Mouse (Mus musculus) thymus, adult 2 months (tissue): ENCODE data around the gene Knop1. TPM values are rescaled to one million over a fixed set of nuclear protein-coding genes. Genes with fewer than 3 reads are reported as not detected.

Source experiments
- DNase-seq: peaks from one replicate; pipeline ENCODE4 v3.0.0; 2021
- H3K27ac ChIP-seq: fragments of 200-500 bp; 2 replicates; pipeline ENCODE4 v1.5.1; 2012; ENCODE audit warnings: low read length, control low read depth; ENCODE audit not compliant: control insufficient read depth, insufficient read depth
- H3K27me3 ChIP-seq: fragments of 200-500 bp; 2 replicates; pipeline ENCODE4 v1.6.1; 2012; ENCODE audit warnings: mild to moderate bottlenecking, low read length, moderate library complexity, mixed read lengths; ENCODE audit not compliant: control insufficient read depth, insufficient read depth
- H3K36me3 ChIP-seq: fragments of 200-500 bp; 2 replicates; pipeline ENCODE4 v1.6.1; 2012; ENCODE audit warnings: mild to moderate bottlenecking, low read length, moderate library complexity; ENCODE audit not compliant: control insufficient read depth, insufficient read depth
- H3K4me1 ChIP-seq: fragments of 200-500 bp; replicated peaks from 2 replicates; pipeline ENCODE4 v1.6.1; 2012; ENCODE audit warnings: low read length; ENCODE audit not compliant: control insufficient read depth, insufficient read depth
- H3K4me3 ChIP-seq: fragments of 200-500 bp; 2 replicates; pipeline ENCODE4 v1.5.1; 2012; ENCODE audit warnings: mild to moderate bottlenecking, low read length, control low read depth, moderate library complexity; ENCODE audit not compliant: control insufficient read depth, insufficient read depth
- CTCF ChIP-seq: fragments of 200-500 bp; IDR thresholded peaks from 2 replicates; pipeline ENCODE4 v1.5.1; 2012; ENCODE audit warnings: mild to moderate bottlenecking, control low read depth, low read length, moderate library complexity, borderline replicate concordance; ENCODE audit not compliant: control insufficient read depth, poor library complexity, insufficient read depth; ENCODE audit errors: extremely low read depth
- POLR2A ChIP-seq: fragments of 200-500 bp; IDR thresholded peaks from 2 replicates; pipeline ENCODE4 v1.6.1; 2012; ENCODE audit warnings: mild to moderate bottlenecking, low read length, control low read depth, moderate library complexity; ENCODE audit not compliant: control insufficient read depth, poor library complexity, insufficient read depth; ENCODE audit errors: extremely low read depth
- WGBS: fragments of 180-500 bp; shearing (Covaris S2); methylation state at CpG from one replicate; pipeline ENCODE4 v1.1.7; 2018; 5-methylcytosine and 5-hydroxymethylcytosine counted together
- polyA plus RNA-seq: library from polyadenylated mRNA; depleted of rRNA; stranded (reverse); fragments of >200 nt; gene quantifications from 2 replicates; pipeline ENCODE4 v1.2.3, GENCODE M21; 2012; rRNA removed

Gene Knop1
- polyA plus RNA-seq, result 11.8 and 13.3 TPM in 2 replicates

- DNase-seq, result no peak
- Histone ChIP-seq H3K27ac (no peak within 1 kb of the TSS), H3K4me1 (peaks cover 9% of the 10 kb centered on the region), H3K36me3 (no peaks in the 10 kb centered on the region; the same call in 1 of the 2 replicates), H3K27me3 (no peaks in the 10 kb centered on the region), H3K4me3 (peak within 1 kb of the TSS; percentile 87)
- 1% methylated on average over 46 of the region's 46 CpGs for WGBS
- TF ChIP-seq CTCF, result no peak
Measured at GRCm38 (mm10) chr7:118855877-118856304, at the start of gene Knop1. Gene Knop1 (minus strand): TSS chr7:118856254.

- TF ChIP-seq CTCF (no peak), POLR2A (no peak)
- no peak for DNase-seq
- Histone ChIP-seq H3K4me1 (peaks cover 4% of the 10 kb centered on the region; the same call in 1 of the 2 replicates), H3K27ac (no peak overlapping the region), H3K36me3 (no peaks in the 10 kb centered on the region), H3K27me3 (no peaks in the 10 kb centered on the region), H3K4me3 (no peak overlapping the region)
- 89% methylated on average over 4 of the region's 4 CpGs for WGBS
Measured at GRCm38 (mm10) chr7:118904530-118904929, 48.5 kb upstream of the Knop1 start.

GRCm38 (mm10) chr7:118903879-118904278, 47.8 kb upstream of the Knop1 start:
- WGBS, result 90% methylated on average over 9 of the region's 9 CpGs

GRCm38 (mm10) chr7:118902944-118903343, 46.9 kb upstream of the Knop1 start:
- Histone ChIP-seq H3K4me3 (no peak overlapping the region; the same call in 1 of the 2 replicates), H3K36me3 (no peaks in the 10 kb centered on the region), H3K4me1 (peaks cover 4% of the 10 kb centered on the region; the same call in 1 of the 2 replicates), H3K27ac (peak overlapping the region; percentile 30; the same call in 1 of the 2 replicates), H3K27me3 (no peaks in the 10 kb centered on the region)
- no peak for DNase-seq
- no peak for TF ChIP-seq POLR2A
- TF ChIP-seq CTCF, result no peak
- WGBS, result 60% methylated on average over 13 of the region's 13 CpGs

More at GRCm38 (mm10) chr7:118903879-118904278, 47.8 kb upstream of the Knop1 start:
- peaks cover 4% of the 10 kb centered on the region; the same call in 1 of the 2 replicates for H3K4me1 ChIP-seq
- no peak for DNase-seq
- H3K4me3 ChIP-seq, result no peak overlapping the region
- TF ChIP-seq CTCF, result no peak
- no peak for TF ChIP-seq POLR2A
- H3K36me3 ChIP-seq, result no peaks in the 10 kb centered on the region
- H3K27ac ChIP-seq, result no peak overlapping the region
- no peaks in the 10 kb centered on the region for H3K27me3 ChIP-seq

GRCm38 (mm10) chr7:118900090-118900489, 44.0 kb upstream of the Knop1 start:
- H3K4me3 ChIP-seq, result no peak overlapping the region

GRCm38 (mm10) chr7:118898063-118898462, 42.0 kb upstream of the Knop1 start:
- TF ChIP-seq CTCF (no peak), POLR2A (no peak)

More at GRCm38 (mm10) chr7:118900090-118900489, 44.0 kb upstream of the Knop1 start:
- H3K36me3 ChIP-seq, result no peaks in the 10 kb centered on the region
- no peak for DNase-seq
- no peaks in the 10 kb centered on the region for H3K27me3 ChIP-seq
- H3K27ac ChIP-seq, result no peak overlapping the region
- no peak for TF ChIP-seq CTCF
- no peak for TF ChIP-seq POLR2A
- H3K4me1 ChIP-seq, result 0 out of 2 replicates have a peak, but pooled peaks cover 2% of the 10 kb centered on the region
- 88% methylated on average over 2 of the region's 2 CpGs for WGBS

More at GRCm38 (mm10) chr7:118898063-118898462, 42.0 kb upstream of the Knop1 start:
- DNase-seq, result no peak
- no peaks in the 10 kb centered on the region for H3K27me3 ChIP-seq
- H3K4me3 ChIP-seq, result no peak overlapping the region
- peaks cover 5% of the 10 kb centered on the region; the same call in 1 of the 2 replicates for H3K4me1 ChIP-seq
- no peak overlapping the region for H3K27ac ChIP-seq
- no peaks in the 10 kb centered on the region for H3K36me3 ChIP-seq
